Mouse (Mus musculus): ENCODE results near the gene Gm10320.

The Gm10320 gene

DNA sequence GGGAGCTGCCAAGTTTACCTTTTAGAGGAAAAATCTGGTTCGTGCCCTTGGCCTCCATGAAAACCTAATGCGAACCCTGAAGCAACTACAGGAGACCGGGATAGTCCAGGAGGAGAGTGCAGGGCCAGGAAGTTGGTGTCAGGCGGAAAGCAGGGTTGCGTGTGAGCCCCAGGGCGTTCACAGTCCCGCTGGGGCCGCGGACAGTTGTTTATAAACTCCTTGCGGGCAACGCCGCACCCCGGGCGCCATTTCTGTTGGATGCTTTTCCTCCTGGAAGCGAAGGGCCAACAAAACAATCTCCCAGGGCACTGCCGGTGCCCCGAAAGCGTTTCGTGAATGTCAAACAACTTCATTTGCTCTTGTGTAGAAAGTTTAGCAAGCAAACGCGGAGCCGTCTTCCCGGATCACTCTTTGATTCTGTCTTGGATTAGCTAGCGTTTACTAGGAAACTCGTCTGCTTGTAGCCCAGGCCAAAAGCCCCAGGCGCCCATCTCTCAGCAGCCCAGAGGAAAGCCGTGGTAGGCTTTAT is 11.1 kb upstream of the Gm10320 start:
- CTCF ChIA-PET, result no interaction called here

GRCm38 (mm10) chr13:98502236-98502812 is 10.5 kb upstream of the Gm10320 start:
- CTCF ChIA-PET, result no interaction called here

GRCm38 (mm10) chr13:98501321-98501720 is 9.5 kb upstream of the Gm10320 start:
- CTCF ChIA-PET, result no interaction called here

- CTCF ChIA-PET, result no interaction called here
Observed at GRCm38 (mm10) chr13:98500471-98501125, 8.8 kb upstream of the Gm10320 start.

DNA sequence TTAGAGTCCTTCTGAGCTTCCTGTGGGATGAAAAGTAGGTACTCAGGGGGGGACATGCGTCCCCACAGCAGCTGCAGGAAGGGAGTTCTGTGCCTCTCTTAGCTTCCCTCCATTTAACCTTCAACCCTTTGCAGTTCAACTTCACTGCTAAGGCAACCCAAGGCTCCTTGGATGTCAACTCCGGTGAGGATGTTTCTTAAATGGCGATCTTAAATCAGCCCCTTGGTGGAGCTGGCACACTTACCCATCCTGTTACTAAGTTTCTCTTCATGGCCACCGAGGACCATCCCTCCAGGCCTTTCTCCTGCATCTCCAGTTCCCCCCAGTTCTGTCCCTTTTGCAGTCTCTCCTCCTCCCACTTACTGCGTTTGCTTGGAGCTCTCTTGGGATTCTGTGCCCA is 6.8 kb upstream of the Gm10320 start:
- CTCF ChIA-PET, result no interaction called here

GRCm38 (mm10) chr13:98498080-98498479 is 6.3 kb upstream of the Gm10320 start:
- CTCF ChIA-PET, result no interaction called here

GRCm38 (mm10) chr13:98496917-98497870 is 5.4 kb upstream of the Gm10320 start:
- CTCF ChIA-PET, result no interaction called here

GRCm38 (mm10) chr13:98494492-98495064 is 2.8 kb upstream of the Gm10320 start:
- CTCF ChIA-PET, result interaction anchor here (0.5 kb wide), 1 partner anchor 10 kb away, joined by 3 read pairs; no protein-coding TSS in a partner anchor

- CTCF ChIA-PET, result no interaction called here
Observed at GRCm38 (mm10) chr13:98492569-98493255, 911 bp upstream of the Gm10320 start.

- CTCF ChIA-PET, result no interaction called here
Observed at GRCm38 (mm10) chr13:98486726-98487125, 5.1 kb downstream of the Gm10320 start.

- CTCF ChIA-PET, result no interaction called here
Observed at GRCm38 (mm10) chr13:98486161-98486560, 5.6 kb downstream of the Gm10320 start.

- CTCF ChIA-PET, result no interaction called here
Observed at GRCm38 (mm10) chr13:98485440-98485839, 6.4 kb downstream of the Gm10320 start.

GRCm38 (mm10) chr13:98477991-98478390 is 13.8 kb downstream of the Gm10320 start:
- CTCF ChIA-PET, result no interaction called here

DNA sequence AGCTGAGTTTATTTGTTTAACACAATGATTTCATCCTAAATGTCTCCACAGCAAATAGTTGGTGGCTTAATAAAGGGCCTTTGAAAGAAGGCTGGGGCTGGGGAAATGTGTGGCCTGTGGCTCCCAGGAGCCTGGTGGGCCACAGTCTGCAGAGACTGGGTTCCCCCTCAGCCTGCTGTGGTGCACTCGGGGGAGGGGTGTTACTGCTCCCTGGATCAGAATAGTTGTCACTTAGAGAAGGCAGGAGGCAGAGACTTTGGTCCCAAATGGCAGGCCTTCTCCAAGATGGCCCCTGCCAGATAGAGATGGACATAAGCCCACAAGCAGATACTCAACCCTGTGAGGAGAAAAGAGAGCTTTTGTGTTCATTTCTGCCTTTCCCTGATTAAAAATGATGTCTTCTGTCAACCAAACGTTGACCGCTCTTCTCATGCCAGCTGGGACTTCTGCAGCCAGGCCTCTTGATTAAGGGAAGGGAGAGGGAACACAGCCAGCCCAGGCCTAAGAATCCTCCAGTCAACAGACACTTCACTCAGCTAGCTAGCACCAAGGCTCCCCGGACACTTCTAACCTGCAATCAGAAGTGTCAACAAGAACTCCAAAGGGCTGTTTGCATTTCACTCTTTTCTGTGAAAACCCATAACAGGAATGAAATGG is 14.8 kb downstream of the Gm10320 start:
- CTCF ChIA-PET, result no interaction called here

- CTCF ChIA-PET, result no interaction called here
Observed at GRCm38 (mm10) chr13:98476175-98476838, 15.5 kb downstream of the Gm10320 start.

DNA sequence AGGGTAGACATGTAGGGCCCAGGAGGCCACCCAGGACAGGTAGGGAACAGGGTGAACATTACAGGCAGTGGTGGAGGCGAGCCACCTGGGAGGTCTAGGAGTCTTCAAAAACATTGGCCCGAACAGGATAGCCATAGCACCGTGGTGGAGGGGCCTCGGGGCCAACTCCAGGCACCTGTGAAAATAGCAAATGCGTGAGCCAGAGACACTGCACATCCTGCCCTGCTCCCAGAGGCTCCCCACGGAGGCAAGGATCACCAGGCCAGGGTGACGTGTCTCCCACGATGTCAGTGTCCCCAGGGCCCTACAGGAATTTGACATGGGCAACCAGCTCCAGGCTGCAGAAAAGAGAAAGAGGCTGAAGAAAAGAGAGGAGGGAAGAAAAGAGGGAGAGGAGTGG is 16.1 kb downstream of the Gm10320 start:
- CTCF ChIA-PET, result no interaction called here

GRCm38 (mm10) chr13:98473034-98473433 is 18.8 kb downstream of the Gm10320 start:
- CTCF ChIA-PET, result no interaction called here

DNA sequence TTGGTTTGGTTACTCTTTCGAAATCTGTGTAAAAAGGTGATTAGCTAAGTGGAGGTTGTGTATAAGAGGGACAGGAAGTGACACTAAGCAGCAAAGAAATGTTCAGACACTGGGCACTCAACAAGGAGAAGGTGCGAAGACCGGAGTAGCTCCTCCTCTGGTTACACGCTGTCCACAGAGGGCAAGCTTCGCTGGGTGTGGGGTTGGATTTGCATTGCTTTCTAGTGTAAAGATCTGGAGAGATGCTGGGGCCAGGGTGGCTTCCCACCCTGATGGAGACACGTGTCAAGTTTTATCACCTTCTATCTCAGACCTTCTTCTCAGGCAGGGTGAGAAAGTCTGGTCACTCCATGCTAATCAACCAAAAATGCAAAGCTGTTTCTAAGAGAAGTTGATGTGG is 20.0 kb downstream of the Gm10320 start:
- CTCF ChIA-PET, result no interaction called here

- CTCF ChIA-PET, result no interaction called here
Observed at GRCm38 (mm10) chr13:98470321-98470720, 21.5 kb downstream of the Gm10320 start.

DNA sequence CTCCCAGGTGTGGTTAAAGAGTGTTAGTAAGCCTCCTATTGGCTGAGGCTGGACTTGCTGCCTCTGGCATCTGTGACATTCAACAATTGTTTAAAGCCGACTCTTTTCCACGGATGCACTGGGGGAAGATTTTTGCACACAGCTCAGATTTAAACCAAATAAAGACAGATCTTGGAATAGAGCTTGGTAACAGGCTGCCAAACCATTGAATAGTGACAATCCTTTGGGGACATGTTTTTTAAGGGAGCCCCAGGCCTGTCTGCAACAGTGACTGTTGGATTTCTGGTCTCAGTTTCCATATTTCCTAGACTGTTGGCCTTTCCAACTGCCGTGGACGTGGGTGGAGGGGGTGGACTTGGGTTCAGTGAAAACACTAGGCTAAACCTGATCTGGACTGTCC is 21.9 kb downstream of the Gm10320 start:
- CTCF ChIA-PET, result no interaction called here

DNA sequence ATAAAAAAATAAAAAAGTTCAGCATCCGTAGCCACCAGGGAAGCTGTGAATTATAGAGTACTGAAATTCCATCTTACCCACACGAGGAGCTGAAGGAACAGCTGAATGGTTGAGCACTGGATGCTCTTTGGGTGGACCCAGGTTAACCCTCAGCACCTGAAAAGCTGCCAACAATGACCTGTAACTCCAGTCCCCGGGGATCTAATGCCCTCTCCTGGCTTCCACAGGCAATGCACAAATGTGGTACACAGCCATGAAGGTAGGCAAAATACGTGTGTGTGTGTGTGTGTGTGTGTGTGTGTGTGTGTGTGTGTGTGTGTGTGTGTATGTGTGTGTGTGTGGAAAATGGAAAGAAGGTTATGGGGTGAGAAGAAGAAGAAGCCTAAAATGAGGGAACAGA is 30.3 kb downstream of the Gm10320 start:
- CTCF ChIA-PET, result no interaction called here

Measured in spleen, embryonic (tissue).